Mouse (Mus musculus) bone marrow, adult 2 months (tissue): ENCODE measurements around the gene Enho.

ENCODE experiments used
- CTCF ChIP-seq: fragments of 200-500 bp; IDR thresholded peaks from 2 replicates; pipeline ENCODE4 v1.5.1; 2011; ENCODE audit warnings: low read length, control low read depth; ENCODE audit not compliant: control insufficient read depth, insufficient read depth
- POLR2A ChIP-seq: fragments of 200-500 bp; IDR thresholded peaks from 2 replicates; pipeline ENCODE4 v1.6.1; 2011; ENCODE audit warnings: low read depth, mild to moderate bottlenecking, control low read depth, low read length, borderline replicate concordance; ENCODE audit not compliant: control insufficient read depth

DNA sequence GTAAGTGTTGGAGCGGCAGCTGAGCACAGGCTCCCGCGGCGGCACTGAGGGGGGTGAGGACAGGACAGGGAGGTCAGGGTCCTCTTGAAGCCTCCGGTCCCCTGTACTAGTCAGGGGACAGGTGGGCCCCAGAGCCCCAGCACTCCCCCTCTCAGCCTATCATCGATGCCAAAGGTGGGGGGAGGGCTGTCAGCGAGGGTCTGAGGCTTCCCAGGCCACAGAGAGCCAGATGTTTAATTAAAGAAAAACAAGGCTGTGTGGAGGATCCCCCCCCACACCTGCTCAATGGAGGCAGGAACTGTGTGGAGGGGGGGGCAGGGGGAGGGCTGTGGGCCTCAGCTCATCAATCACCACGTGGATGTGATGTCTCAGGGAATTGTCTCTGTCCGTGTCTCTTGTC, 23.5 kb upstream of the Enho start:
- TF ChIP-seq CTCF = no peak
- no peak for TF ChIP-seq POLR2A
